Mouse (Mus musculus) kidney, embryonic 15.5 days (tissue): Measurements from ENCODE around the gene Smim27. TPM values are rescaled to one million over a fixed set of nuclear protein-coding genes. Genes with fewer than 3 reads are reported as not detected.
"Not testable (repeated sequence)": the region's sequence is repeated elsewhere in the genome, so short reads cannot be mapped to it uniquely, and the experiment has no call there.

Experiments
- ATAC-seq: fragments of 200-750 bp; cut with Nextera tagmentation; replicated peaks from 2 replicates; pipeline ENCODE4 v1.8.0; 2017; ENCODE audit warnings: moderate TSS enrichment; ENCODE audit not compliant: low FRiP score
- H3K27ac ChIP-seq: fragments of 300-500 bp; sonication (generic); 2 replicates; pipeline ENCODE4 v1.5.1; 2015; ENCODE audit warnings: mild to moderate bottlenecking, inconsistent platforms
- H3K27me3 ChIP-seq: fragments of 300-500 bp; sonication (generic); 2 replicates; pipeline ENCODE4 v1.6.1; 2015; ENCODE audit warnings: inconsistent platforms
- H3K36me3 ChIP-seq: fragments of 300-500 bp; sonication (generic); 2 replicates; pipeline ENCODE4 v1.6.1; 2015; ENCODE audit warnings: inconsistent platforms
- H3K4me1 ChIP-seq: fragments of 300-500 bp; sonication (generic); 2 replicates; pipeline ENCODE4 v1.6.1; 2015; ENCODE audit warnings: inconsistent platforms
- H3K4me2 ChIP-seq: fragments of 300-500 bp; sonication (generic); 2 replicates; pipeline ENCODE4 v1.6.1; 2015; ENCODE audit warnings: moderate library complexity, mild to moderate bottlenecking, inconsistent platforms
- H3K4me3 ChIP-seq: fragments of 300-500 bp; sonication (generic); replicated peaks from 2 replicates; pipeline ENCODE4 v1.5.1; 2015; ENCODE audit warnings: mild to moderate bottlenecking, inconsistent platforms
- H3K9ac ChIP-seq: fragments of 300-500 bp; sonication (generic); 2 replicates; pipeline ENCODE4 v1.6.1; 2015; ENCODE audit warnings: mild to moderate bottlenecking, inconsistent platforms
- H3K9me3 ChIP-seq: fragments of 300-500 bp; sonication (generic); replicated peaks from 2 replicates; pipeline ENCODE4 v1.6.1; 2016; ENCODE audit warnings: inconsistent platforms
- WGBS: fragments of 180-500 bp; shearing (Covaris S2); methylation state at CpG from one replicate; pipeline ENCODE4 v1.1.7; 2015; ENCODE audit warnings: mixed read lengths; 5-methylcytosine and 5-hydroxymethylcytosine counted together
- polyA plus RNA-seq: library from polyadenylated mRNA; unstranded; fragments of >200 nt; fragmentation: Nextera tagmentation; extraction: Ambion mirVana; gene quantifications from 2 replicates; pipeline ENCODE4 v1.2.1, GENCODE M21; 2015

The Smim27 gene
- polyA plus RNA-seq, 1 experiment from 2014 or later: 40.4 TPM

DNA sequence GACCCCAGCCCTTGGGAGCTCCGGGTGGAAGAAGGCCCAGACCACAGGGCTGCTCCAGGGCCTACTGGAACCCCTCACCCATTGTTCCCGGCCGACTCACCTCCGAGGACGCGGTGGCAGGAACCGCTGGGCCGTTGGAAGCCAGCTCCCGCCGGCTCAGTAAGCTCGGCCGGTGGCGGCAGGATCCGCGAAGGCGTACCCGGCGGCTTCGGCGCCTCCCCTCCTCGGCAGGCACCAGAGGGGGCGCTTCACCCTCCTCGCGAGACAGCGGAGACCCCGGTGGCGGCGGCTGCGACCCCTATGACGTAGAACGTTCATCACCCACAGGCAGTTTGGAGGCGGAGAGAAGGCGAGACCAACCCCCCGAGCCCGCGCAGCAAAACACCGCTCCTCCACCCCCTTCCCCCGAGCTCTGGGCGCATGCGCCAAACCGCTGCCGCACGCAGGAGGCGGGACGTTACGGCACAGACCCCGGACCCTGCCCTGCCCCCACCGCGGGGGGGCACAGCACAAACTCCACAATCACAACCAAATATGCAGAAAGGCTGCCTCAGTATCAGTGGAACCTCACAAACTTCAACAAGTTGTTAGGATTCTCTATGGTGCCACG, 1.1 kb upstream of the Smim27 start:
- Histone ChIP-seq H3K27ac (peak overlapping the region; percentile 100), H3K9ac (peak overlapping the region; percentile 74), H3K27me3 (no peaks in the 10 kb centered on the region), H3K9me3 (no peaks in the 10 kb centered on the region), H3K4me2 (peak overlapping the region; percentile 88), H3K36me3 (peaks cover 46% of the 10 kb centered on the region), H3K4me3 (peak overlapping the region; percentile 82), H3K4me1 (peaks cover 29% of the 10 kb centered on the region)
- under 1% methylated on average over 50 of the region's 50 CpGs for WGBS
- ATAC-seq: peak; percentile 83

DNA sequence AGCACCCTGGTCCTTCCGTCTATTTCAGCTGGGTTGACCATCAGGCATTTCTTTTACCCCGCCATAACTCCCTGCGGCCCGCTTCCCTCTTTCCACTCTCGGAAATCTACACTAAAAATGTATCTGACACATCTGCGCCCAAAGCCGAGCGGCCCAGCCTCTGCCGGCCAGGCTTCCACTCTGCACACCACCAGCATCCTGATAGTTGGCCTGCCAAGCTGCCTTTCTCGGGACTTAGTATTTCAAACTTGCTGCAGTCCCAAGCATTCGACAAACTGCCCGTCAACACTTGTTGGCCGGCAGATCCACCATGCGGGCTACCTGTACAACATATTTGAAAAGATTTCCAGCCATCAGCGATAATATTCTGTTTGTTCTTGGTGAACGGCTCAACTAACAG, 544 bp upstream of the Smim27 start:
- ATAC-seq: 0 out of 2 replicates have a peak, but pooled peaks have one; percentile 0
- peak overlapping the region; percentile 100 for H3K27ac ChIP-seq
- peaks cover 46% of the 10 kb centered on the region for H3K36me3 ChIP-seq
- peak overlapping the region; percentile 74 for H3K9ac ChIP-seq
- WGBS: 0% methylated on average over 16 of the region's 16 CpGs
- no peaks in the 10 kb centered on the region for H3K27me3 ChIP-seq
- H3K4me2 ChIP-seq: peak overlapping the region; percentile 88
- H3K4me1 ChIP-seq: peaks cover 29% of the 10 kb centered on the region
- H3K4me3 ChIP-seq: peak overlapping the region; percentile 82
- H3K9me3 ChIP-seq: no peaks in the 10 kb centered on the region

DNA sequence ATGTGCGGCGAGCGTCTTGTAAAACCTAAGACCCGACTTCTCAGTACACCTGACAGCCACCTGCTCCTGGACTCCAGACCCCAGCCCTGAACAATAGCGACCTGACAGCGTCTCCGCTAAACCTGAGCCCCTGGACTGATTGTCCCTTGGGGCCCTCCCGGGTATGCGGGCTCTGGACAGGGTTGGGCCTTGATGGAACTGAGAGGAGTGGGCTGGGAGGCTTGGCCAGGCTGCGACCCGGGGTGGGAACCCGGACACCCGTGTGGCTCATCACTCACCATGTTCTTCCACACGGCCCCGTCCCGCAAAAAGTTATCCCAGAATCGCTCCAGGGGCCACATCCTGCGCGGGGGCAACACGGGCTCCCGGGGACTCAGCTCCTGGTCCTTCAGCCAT, 9.5 kb downstream of the Smim27 start:
- Histone ChIP-seq H3K4me1 (peaks cover 11% of the 10 kb centered on the region), H3K4me2 (peak overlapping the region; percentile 74), H3K9me3 (no peaks in the 10 kb centered on the region), H3K36me3 (peaks cover 25% of the 10 kb centered on the region), H3K27ac (peak overlapping the region; percentile 95), H3K4me3 (peak overlapping the region; percentile 96), H3K9ac (peak overlapping the region; percentile 95), H3K27me3 (no peaks in the 10 kb centered on the region)
- under 1% methylated on average over 21 of the region's 21 CpGs for WGBS
- ATAC-seq: peak; percentile 81

DNA sequence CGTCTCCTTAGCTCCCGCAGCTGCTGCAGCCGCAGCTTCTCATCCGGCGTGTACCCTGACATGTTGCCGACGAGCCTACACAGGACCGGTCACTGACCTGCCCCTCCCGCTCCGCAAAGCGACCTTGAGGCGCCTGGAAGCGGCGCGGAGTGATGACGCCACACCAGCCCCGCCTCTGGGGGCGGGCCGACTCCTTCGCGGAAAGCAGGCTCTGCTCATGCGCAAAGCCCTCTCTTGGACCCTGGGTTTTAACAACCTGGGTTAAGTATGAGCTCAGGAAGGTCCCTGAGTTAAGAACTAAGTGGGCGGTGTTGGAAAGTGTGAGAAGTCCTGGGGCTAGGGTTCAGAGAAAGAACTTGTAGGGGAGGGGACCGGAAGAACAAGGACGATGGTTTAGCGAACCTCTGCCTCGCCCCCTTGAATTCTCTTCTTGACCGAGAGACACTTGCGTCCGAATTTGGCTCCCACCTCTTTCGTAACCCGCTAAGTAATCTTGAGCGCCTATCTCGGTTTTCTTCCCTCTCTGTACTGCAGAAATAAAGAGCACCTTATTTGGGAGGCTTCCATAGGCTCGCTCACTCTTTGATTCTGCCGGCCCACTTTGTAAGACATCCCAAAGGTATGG, 10.0 kb downstream of the Smim27 start, which contains the start of gene Ndufb6:
Ndufb6 (minus strand) TSS at position 146 of the 625 bp plus-strand sequence.
- under 1% methylated on average over 36 of the region's 36 CpGs for WGBS
- Histone ChIP-seq H3K27ac (peak within 1 kb of the TSS; percentile 95), H3K4me3 (peak within 1 kb of the TSS; percentile 96), H3K4me2 (peak within 1 kb of the TSS; percentile 74), H3K9ac (peak within 1 kb of the TSS; percentile 95), H3K27me3 (no peaks in the 10 kb centered on the region), H3K9me3 (no peaks in the 10 kb centered on the region), H3K36me3 (peaks cover 23% of the 10 kb centered on the region), H3K4me1 (peaks cover 11% of the 10 kb centered on the region)
- ATAC-seq: peak; percentile 98

DNA sequence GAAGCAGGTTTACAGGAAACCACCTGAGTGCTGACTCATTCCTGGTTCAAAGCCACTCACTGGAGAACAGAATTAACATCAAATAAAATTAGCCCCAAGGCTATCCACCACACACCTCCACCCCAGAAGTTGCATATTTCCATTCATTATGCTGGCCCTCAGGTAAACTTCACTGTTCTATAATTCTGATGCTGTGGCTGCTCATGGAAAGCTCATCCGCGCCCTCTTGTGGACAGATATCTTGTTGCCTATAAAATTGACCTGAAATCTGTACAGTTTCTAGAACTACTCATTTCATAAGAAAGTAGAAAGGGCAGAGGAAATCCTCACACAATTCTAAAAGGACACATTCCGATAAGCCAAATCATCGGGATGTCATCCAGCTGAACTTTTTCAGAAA, 16.2 kb downstream of the Smim27 start:
- no peak overlapping the region for H3K4me3 ChIP-seq
- no peaks in the 10 kb centered on the region for H3K4me1 ChIP-seq
- no peaks in the 10 kb centered on the region for H3K36me3 ChIP-seq
- no peak overlapping the region for H3K9ac ChIP-seq
- no peaks in the 10 kb centered on the region for H3K27me3 ChIP-seq
- H3K27ac ChIP-seq: no peak overlapping the region
- H3K9me3 ChIP-seq: no peaks in the 10 kb centered on the region
- no peak overlapping the region for H3K4me2 ChIP-seq
- ATAC-seq: no peak
- WGBS: 25% methylated on average over 4 of the region's 4 CpGs

DNA sequence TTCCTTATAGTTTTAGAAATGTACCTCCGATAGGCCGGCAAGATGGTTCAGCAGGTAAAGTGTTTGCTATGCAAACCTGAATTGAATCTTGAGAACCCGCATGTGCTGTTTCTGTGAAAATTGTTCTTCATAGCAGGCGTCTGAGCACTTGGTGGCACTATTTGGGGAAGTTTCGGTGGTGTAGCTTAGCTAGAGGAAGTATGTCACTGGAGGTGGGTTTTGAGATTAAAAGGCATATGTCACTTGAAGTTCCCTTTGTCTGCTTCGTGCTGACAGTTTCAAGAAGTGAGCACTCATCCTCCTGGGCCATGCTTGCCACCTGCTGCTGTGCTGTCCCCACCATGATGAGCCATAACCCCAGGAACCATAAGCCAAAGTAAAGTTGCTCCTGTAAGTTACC, 18.0 kb downstream of the Smim27 start:
- no peaks in the 10 kb centered on the region for H3K4me1 ChIP-seq
- no peak overlapping the region for H3K4me3 ChIP-seq
- H3K9ac ChIP-seq: no peak overlapping the region
- H3K27me3 ChIP-seq: no peaks in the 10 kb centered on the region
- no peak overlapping the region for H3K27ac ChIP-seq
- ATAC-seq: no peak
- no peaks in the 10 kb centered on the region for H3K9me3 ChIP-seq
- no peak overlapping the region for H3K4me2 ChIP-seq
- H3K36me3 ChIP-seq: no peaks in the 10 kb centered on the region
- WGBS: 76% methylated on average over 6 of the region's 6 CpGs

DNA sequence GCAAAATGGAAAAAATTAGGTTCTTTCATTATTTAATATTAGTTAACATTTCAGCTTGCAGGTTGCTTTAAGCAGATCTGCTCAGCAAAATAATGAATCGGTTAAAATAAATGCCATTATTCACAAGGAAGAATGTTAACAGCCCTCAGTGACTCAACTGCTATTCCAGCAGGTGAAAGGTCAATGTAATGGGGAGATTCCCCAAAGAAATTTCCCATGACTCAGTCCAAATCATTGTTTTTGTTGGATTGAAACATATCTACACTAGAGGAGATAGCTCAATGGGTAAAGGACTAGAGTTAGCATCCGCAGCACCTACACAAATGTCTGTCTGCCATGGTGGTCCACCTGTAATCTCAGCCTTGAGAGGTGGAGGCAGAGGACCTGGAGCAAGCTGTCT, 19.7 kb downstream of the Smim27 start:
- no peaks in the 10 kb centered on the region for H3K27me3 ChIP-seq
- 84% methylated on average over 2 of the region's 2 CpGs for WGBS
- H3K9me3 ChIP-seq: no peaks in the 10 kb centered on the region
- no peak overlapping the region for H3K4me2 ChIP-seq
- no peak overlapping the region for H3K9ac ChIP-seq
- no peaks in the 10 kb centered on the region for H3K36me3 ChIP-seq
- no peak overlapping the region for H3K27ac ChIP-seq
- H3K4me1 ChIP-seq: no peaks in the 10 kb centered on the region
- no peak overlapping the region for H3K4me3 ChIP-seq
- no peak for ATAC-seq

DNA sequence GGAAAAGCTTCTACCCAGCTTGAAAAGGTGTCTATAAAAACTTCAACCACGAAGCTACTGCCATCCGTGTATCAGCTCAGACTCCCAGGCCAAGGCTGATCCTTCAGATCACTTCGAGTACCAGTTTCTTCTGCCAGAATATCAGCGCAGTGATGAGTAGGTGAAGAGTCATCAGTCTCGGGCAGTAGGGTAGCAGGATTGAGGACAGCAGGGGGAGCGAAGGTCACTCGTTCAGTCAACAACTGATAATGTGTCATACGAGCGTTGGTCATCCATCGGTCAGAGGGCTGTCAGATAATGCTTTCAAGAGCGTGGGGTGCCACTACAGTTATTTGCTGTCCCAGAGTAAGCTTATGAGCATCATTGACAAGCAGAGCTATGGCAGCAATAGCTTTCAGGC, 22.1 kb downstream of the Smim27 start:
- not testable (repeated sequence) for ATAC-seq, H3K4me2 ChIP-seq, H3K4me1 ChIP-seq, H3K27me3 ChIP-seq, H3K9ac ChIP-seq, H3K36me3 ChIP-seq, H3K4me3 ChIP-seq, H3K9me3 ChIP-seq, H3K27ac ChIP-seq
- 96% methylated on average over 11 of the region's 11 CpGs for WGBS

DNA sequence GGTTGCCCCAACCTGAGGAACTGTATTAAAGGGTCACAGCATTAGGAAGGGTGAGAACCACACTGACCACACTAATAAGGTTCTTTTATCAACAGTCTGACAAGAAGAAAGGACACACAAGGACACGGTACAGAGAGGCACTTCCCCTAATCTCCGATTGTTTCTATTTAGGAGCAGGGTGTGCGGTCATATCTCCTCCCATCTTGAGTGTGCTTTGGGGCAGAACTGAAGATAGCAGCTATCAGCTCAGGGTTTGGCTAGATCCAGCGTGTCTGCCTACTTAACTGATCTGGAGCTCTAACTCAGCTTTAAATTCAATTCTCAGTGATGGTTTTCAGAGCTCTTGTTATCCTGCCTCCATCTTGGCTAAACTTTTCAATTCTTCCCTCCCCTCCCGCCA, 29.8 kb downstream of the Smim27 start:
- Histone ChIP-seq H3K4me3 (no peak overlapping the region), H3K4me1 (0 out of 2 replicates have a peak, but pooled peaks cover 2% of the 10 kb centered on the region), H3K27me3 (peaks cover 9% of the 10 kb centered on the region; the same call in 1 of the 2 replicates), H3K36me3 (no peaks in the 10 kb centered on the region), H3K9ac (no peak overlapping the region), H3K9me3 (no peaks in the 10 kb centered on the region), H3K4me2 (no peak overlapping the region), H3K27ac (no peak overlapping the region)
- no peak for ATAC-seq
- WGBS: 71% methylated on average over 5 of the region's 5 CpGs

DNA sequence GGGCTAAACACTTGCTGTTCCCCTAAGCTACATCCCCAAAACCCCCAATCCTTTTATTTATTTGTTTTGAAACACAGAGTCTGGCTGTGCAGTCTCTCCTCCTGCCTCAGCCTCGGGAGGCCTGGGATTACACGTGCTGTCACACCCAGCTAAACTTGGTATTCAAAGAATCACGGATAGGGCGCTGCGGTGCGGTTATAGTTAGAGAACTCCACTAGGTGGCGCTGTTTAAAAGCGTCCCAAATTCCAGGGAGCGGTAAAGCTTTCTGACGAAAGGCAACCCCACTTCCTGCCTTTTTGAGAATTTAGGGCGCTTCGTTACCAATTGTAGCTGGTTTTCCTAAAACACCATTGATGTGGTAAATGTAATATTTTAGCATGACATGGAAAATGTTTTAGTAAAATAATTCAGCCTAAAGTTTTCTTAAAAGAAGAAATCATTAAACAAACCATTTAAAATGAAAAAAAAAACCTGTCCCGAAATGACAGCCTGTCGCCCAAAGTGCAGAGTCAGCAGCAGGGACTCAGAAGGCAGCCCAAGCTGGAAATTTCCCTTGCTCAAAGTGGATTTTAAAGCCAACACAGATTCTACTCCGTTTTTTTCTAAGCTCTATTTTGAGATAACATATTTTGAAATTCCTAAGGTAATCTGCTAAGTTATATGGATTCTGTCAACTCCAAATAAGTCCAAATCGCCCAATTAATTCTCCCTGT, 31.9 kb downstream of the Smim27 start:
- H3K9ac ChIP-seq: no peak overlapping the region
- 0 out of 2 replicates have a peak, but pooled peaks cover 2% of the 10 kb centered on the region for H3K4me1 ChIP-seq
- no peak overlapping the region for H3K27ac ChIP-seq
- 0 out of 2 replicates have a peak overlapping the region, but pooled peaks have one; percentile 4 for H3K4me3 ChIP-seq
- 11% methylated on average over 16 of the region's 16 CpGs for WGBS
- no peaks in the 10 kb centered on the region for H3K36me3 ChIP-seq
- peak; percentile 85 for ATAC-seq
- peaks cover 9% of the 10 kb centered on the region; the same call in 1 of the 2 replicates for H3K27me3 ChIP-seq
- H3K4me2 ChIP-seq: peak overlapping the region; percentile 44
- no peaks in the 10 kb centered on the region for H3K9me3 ChIP-seq

DNA sequence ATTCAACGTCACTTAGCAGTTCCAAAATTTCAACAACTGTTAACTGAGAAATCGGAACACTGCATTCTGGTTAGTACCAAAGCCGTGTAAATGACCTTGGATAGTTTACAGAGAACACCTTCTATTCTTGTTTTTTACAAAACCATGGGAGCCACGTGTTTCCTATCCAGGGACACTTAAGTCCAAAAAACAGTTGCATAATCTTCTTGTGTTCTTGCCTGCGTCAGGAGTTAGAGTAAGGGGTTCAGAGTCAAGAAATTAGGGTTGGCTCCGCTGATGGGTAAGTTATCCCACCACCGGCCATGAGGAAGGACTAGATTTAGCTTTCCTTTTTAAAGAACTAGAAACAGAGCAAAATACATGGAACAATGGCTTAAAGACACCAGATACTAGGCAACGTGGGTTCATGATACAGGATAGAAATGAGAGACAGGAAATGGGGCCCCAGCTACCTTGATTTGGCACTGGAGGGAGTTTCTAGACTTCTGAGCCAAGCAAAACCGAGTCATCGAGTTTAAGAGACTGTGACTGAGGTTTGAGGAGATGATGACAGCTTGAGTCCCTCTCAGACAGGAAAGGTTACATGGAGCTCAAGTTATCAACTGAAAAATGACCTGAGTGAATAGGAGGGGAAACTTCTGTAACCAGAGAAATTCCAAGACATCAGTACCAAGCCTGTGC, 33.2 kb downstream of the Smim27 start:
- H3K36me3 ChIP-seq: no peaks in the 10 kb centered on the region
- WGBS: 73% methylated on average over 10 of the region's 10 CpGs
- H3K4me1 ChIP-seq: 0 out of 2 replicates have a peak, but pooled peaks cover 2% of the 10 kb centered on the region
- H3K27ac ChIP-seq: no peak overlapping the region
- H3K4me2 ChIP-seq: no peak overlapping the region
- no peaks in the 10 kb centered on the region for H3K9me3 ChIP-seq
- no peak for ATAC-seq
- H3K27me3 ChIP-seq: peaks cover 9% of the 10 kb centered on the region; the same call in 1 of the 2 replicates
- no peak overlapping the region for H3K9ac ChIP-seq
- no peak overlapping the region for H3K4me3 ChIP-seq

DNA sequence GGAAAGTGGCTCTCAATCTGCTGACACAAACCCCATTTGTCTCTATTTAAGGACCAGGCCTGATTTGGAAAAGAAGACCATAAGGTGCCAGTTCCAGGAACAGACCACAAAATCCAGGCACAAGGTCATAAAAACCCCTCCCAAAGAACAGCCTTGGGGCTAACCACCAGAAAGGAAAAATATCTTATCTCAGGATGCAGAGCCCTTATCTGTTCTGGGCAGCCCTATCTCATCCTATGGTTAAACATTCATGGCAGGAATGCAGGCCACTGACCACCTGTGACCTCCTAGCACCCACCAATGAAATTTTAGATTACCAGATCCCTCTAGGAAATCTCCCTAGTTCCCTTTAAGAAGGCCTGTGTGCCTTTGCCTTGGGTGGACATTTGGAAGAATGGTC, 40.3 kb downstream of the Smim27 start:
- Histone ChIP-seq H3K4me1 (no peaks in the 10 kb centered on the region), H3K4me2 (no peak overlapping the region), H3K9me3 (no peaks in the 10 kb centered on the region), H3K27ac (no peak overlapping the region), H3K4me3 (no peak overlapping the region), H3K9ac (no peak overlapping the region), H3K36me3 (no peaks in the 10 kb centered on the region), H3K27me3 (no peaks in the 10 kb centered on the region)
- no peak for ATAC-seq
